ENCODE assay signal across 29 mouse cellular contexts in the genomic region with DNA sequence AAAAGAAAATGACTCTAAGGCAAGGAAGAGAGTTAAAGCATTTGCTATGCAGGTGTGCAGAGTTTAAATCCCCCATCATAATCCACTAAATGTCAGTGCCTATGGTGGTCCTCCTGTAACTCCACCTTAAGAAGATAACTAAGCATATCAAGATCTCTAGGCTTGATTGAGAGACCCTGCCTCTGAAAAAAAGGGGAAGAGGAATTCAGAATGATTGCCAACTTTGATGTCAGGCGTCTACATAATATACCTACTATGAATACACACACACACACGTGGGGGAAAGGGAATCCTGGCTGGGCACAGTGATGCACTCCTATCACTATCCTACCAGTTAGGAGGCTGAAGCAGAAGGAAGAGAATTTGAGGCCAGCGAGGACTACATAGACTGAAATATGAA. TPM values are rescaled to one million over a fixed set of nuclear protein-coding genes. Genes with fewer than 3 reads are reported as not detected.
"Had no signal": no experiment of that assay in that cellular context is flagged by ENCODE, and none has a peak within 500 bp of the region (broad histone marks: within the 10 kb centered on the region; RNA-seq: fewer than 3 reads in every experiment).

No protein-coding gene starts in this region.

- H3K36me3 ChIP-seq: embryonic facial prominence, embryonic 12.5 days; embryonic facial prominence, embryonic 15.5 days; forebrain, embryonic 12.5 days; forebrain, embryonic 15.5 days had no signal

- H3K9ac ChIP-seq: embryonic facial prominence, embryonic 12.5 days; embryonic facial prominence, embryonic 13.5 days; embryonic facial prominence, embryonic 15.5 days; forebrain, embryonic 12.5 days; forebrain, embryonic 13.5 days; forebrain, embryonic 15.5 days; forebrain, postnatal 0 days had no signal

- H3K9me3 ChIP-seq: embryonic facial prominence, embryonic 10.5 days; embryonic facial prominence, embryonic 12.5 days; embryonic facial prominence, embryonic 13.5 days; embryonic facial prominence, embryonic 15.5 days; forebrain, embryonic 10.5 days; forebrain, embryonic 12.5 days; forebrain, embryonic 13.5 days; forebrain, embryonic 15.5 days; heart, embryonic 10.5 days had no signal

- DNase-seq: cerebellum, adult 9-10 months; cerebellum, adult 9-11 months; cerebellum, postnatal 10 days; cerebellum, postnatal 14 days; cerebellum, postnatal 25 days; cerebellum, postnatal 36 days; embryo, embryonic 11 days; forebrain, postnatal 0 days; gastrocnemius, adult 2 months; gastrocnemius, postnatal 10 days; gastrocnemius, postnatal 14 days; gastrocnemius, postnatal 25 days; gastrocnemius, postnatal 36 days; heart, adult 11 months; heart, adult 18-20 months; heart, adult 2 months had no signal

- ATAC-seq: forebrain, embryonic 13.5 days; forebrain, embryonic 14.5 days; forebrain, embryonic 15.5 days; forebrain, embryonic 16.5 days; forebrain, postnatal 0 days had no signal

- H3K27ac ChIP-seq: embryonic facial prominence, embryonic 10.5 days; embryonic facial prominence, embryonic 12.5 days; embryonic facial prominence, embryonic 13.5 days; embryonic facial prominence, embryonic 15.5 days; forebrain, embryonic 10.5 days; forebrain, embryonic 12.5 days; forebrain, embryonic 13.5 days; forebrain, embryonic 15.5 days; gastrocnemius, adult 2 months; heart, adult 2 months; heart, embryonic 10.5 days had no signal

- H3K4me3 ChIP-seq: embryonic facial prominence, embryonic 10.5 days; embryonic facial prominence, embryonic 12.5 days; embryonic facial prominence, embryonic 13.5 days; embryonic facial prominence, embryonic 15.5 days; erythroblast, embryonic 14.5 days; forebrain, embryonic 10.5 days; forebrain, embryonic 12.5 days; forebrain, embryonic 13.5 days; forebrain, embryonic 15.5 days; gastrocnemius, adult 2 months; heart, adult 2 months; heart, embryonic 10.5 days had no signal

- H3K4me1 ChIP-seq: embryonic facial prominence, embryonic 10.5 days; embryonic facial prominence, embryonic 12.5 days; embryonic facial prominence, embryonic 13.5 days; embryonic facial prominence, embryonic 15.5 days; forebrain, embryonic 10.5 days; forebrain, embryonic 12.5 days; forebrain, embryonic 13.5 days; forebrain, embryonic 15.5 days; heart, embryonic 10.5 days had no signal

- H3K4me2 ChIP-seq: embryonic facial prominence, embryonic 12.5 days; embryonic facial prominence, embryonic 13.5 days; embryonic facial prominence, embryonic 15.5 days; forebrain, embryonic 12.5 days; forebrain, embryonic 13.5 days; forebrain, embryonic 15.5 days had no signal

- H3K27me3 ChIP-seq: embryonic facial prominence, embryonic 12.5 days; embryonic facial prominence, embryonic 13.5 days; embryonic facial prominence, embryonic 15.5 days; forebrain, embryonic 12.5 days; forebrain, embryonic 13.5 days; forebrain, embryonic 15.5 days had no signal

RNA-seq across cellular contexts. Expression of a gene that starts 23.1 kb away (rescaled TPM):
- total RNA-seq: granulocyte monocyte progenitor cell, adult 5-6 weeks had no signal
- polyA plus RNA-seq: erythroblast, embryonic 14.5 days had no signal
